Mouse (Mus musculus): ENCODE results near the gene Zfp398. TPM values are rescaled to one million over a fixed set of nuclear protein-coding genes. Genes with fewer than 3 reads are reported as not detected.
A peak's percentile ranks its signal among the peaks of the same experiment; 100 is the strongest.

The Zfp398 gene
- polyA plus RNA-seq, 1 experiment: 1.7 TPM

- TF ChIP-seq MYOD1 (IDR thresholded peaks at IDR 0.05; ENCODE audit: control insufficient read depth, insufficient read length, low read depth) (no peak), MAX (IDR thresholded peaks at IDR 0.05) (no peak), FOSL1 (IDR thresholded peaks at IDR 0.05; ENCODE audit: insufficient read depth, low read length, poor library complexity, severe bottlenecking) (no peak), CTCF (IDR thresholded peaks at IDR 0.05; ENCODE audit: control insufficient read depth, insufficient read depth, insufficient read length) (no peak), CEBPB (IDR thresholded peaks at IDR 0.05; ENCODE audit: low read depth) (no peak), MYOG (IDR thresholded peaks at IDR 0.05; ENCODE audit: control insufficient read depth, extremely low read depth, insufficient read length) (no peak), USF1 (IDR thresholded peaks at IDR 0.05; ENCODE audit: low read depth) (no peak)
- H3K4me3 ChIP-seq (ENCODE audit: insufficient read depth, poor library complexity, severe bottlenecking): no peak overlapping the region
- H3K79me2 ChIP-seq (ENCODE audit: control insufficient read depth, insufficient read depth): no peaks in the 10 kb centered on the region
- H3K36me3 ChIP-seq (ENCODE audit: control insufficient read depth, insufficient read depth): no peaks in the 10 kb centered on the region
- H3K79me3 ChIP-seq (ENCODE audit: low read depth): no peaks in the 10 kb centered on the region
- no peaks in the 10 kb centered on the region for H3K27me3 ChIP-seq (ENCODE audit: control insufficient read depth, insufficient read depth, insufficient read length)
- H3ac ChIP-seq (ENCODE audit: control insufficient read depth, insufficient read length, low read depth): no peak overlapping the region
These were observed 13.7 kb upstream of the Zfp398 start for GRCm38 (mm10) chr6:47821776-47822175.

GRCm38 (mm10) chr6:47824241-47824640 lies 11.2 kb upstream of the Zfp398 start:
- no peaks in the 10 kb centered on the region for H3K36me3 ChIP-seq (ENCODE audit: control insufficient read depth, insufficient read depth)
- no peaks in the 10 kb centered on the region for H3K79me3 ChIP-seq (ENCODE audit: low read depth)
- TF ChIP-seq MYOD1 (IDR thresholded peaks at IDR 0.05; ENCODE audit: control insufficient read depth, insufficient read length, low read depth) (no peak), MAX (IDR thresholded peaks at IDR 0.05) (no peak), CTCF (IDR thresholded peaks at IDR 0.05; ENCODE audit: control insufficient read depth, insufficient read depth, insufficient read length) (no peak), FOSL1 (IDR thresholded peaks at IDR 0.05; ENCODE audit: insufficient read depth, low read length, poor library complexity, severe bottlenecking) (no peak), MYOG (IDR thresholded peaks at IDR 0.05; ENCODE audit: control insufficient read depth, extremely low read depth, insufficient read length) (no peak), USF1 (IDR thresholded peaks at IDR 0.05; ENCODE audit: low read depth) (no peak), CEBPB (IDR thresholded peaks at IDR 0.05; ENCODE audit: low read depth) (no peak)
- H3K4me3 ChIP-seq (ENCODE audit: insufficient read depth, poor library complexity, severe bottlenecking): no peak overlapping the region
- no peaks in the 10 kb centered on the region for H3K79me2 ChIP-seq (ENCODE audit: control insufficient read depth, insufficient read depth)
- H3ac ChIP-seq (ENCODE audit: control insufficient read depth, insufficient read length, low read depth): no peak overlapping the region
- no peaks in the 10 kb centered on the region for H3K27me3 ChIP-seq (ENCODE audit: control insufficient read depth, insufficient read depth, insufficient read length)

- H3K79me2 ChIP-seq (ENCODE audit: control insufficient read depth, insufficient read depth): no peaks in the 10 kb centered on the region
- H3K27me3 ChIP-seq (ENCODE audit: control insufficient read depth, insufficient read depth, insufficient read length): no peaks in the 10 kb centered on the region
- no peak overlapping the region for H3K4me3 ChIP-seq (ENCODE audit: insufficient read depth, poor library complexity, severe bottlenecking)
- no peaks in the 10 kb centered on the region for H3K36me3 ChIP-seq (ENCODE audit: control insufficient read depth, insufficient read depth)
- H3ac ChIP-seq (ENCODE audit: control insufficient read depth, insufficient read length, low read depth): no peak overlapping the region
- no peaks in the 10 kb centered on the region for H3K79me3 ChIP-seq (ENCODE audit: low read depth)
- no peak for TF ChIP-seq USF1 (IDR thresholded peaks at IDR 0.05; ENCODE audit: low read depth)
- no peak for TF ChIP-seq MYOG (IDR thresholded peaks at IDR 0.05; ENCODE audit: control insufficient read depth, extremely low read depth, insufficient read length)
- no peak for TF ChIP-seq MYOD1 (IDR thresholded peaks at IDR 0.05; ENCODE audit: control insufficient read depth, insufficient read length, low read depth)
- no peak for TF ChIP-seq MAX (IDR thresholded peaks at IDR 0.05)
These were observed 8.0 kb upstream of the Zfp398 start for GRCm38 (mm10) chr6:47827462-47827861.

GRCm38 (mm10) chr6:47828950-47829349 lies 6.5 kb upstream of the Zfp398 start:
- TF ChIP-seq MYOD1 (IDR thresholded peaks at IDR 0.05; ENCODE audit: control insufficient read depth, insufficient read length, low read depth) (no peak), MAX (IDR thresholded peaks at IDR 0.05) (no peak), CTCF (IDR thresholded peaks at IDR 0.05; ENCODE audit: control insufficient read depth, insufficient read depth, insufficient read length) (no peak), CEBPB (IDR thresholded peaks at IDR 0.05; ENCODE audit: low read depth) (no peak), FOSL1 (IDR thresholded peaks at IDR 0.05; ENCODE audit: insufficient read depth, low read length, poor library complexity, severe bottlenecking) (no peak), USF1 (IDR thresholded peaks at IDR 0.05; ENCODE audit: low read depth) (no peak), MYOG (IDR thresholded peaks at IDR 0.05; ENCODE audit: control insufficient read depth, extremely low read depth, insufficient read length) (no peak)
- H3ac ChIP-seq (ENCODE audit: control insufficient read depth, insufficient read length, low read depth): no peak overlapping the region
- H3K4me3 ChIP-seq (ENCODE audit: insufficient read depth, poor library complexity, severe bottlenecking): no peak overlapping the region
- no peaks in the 10 kb centered on the region for H3K27me3 ChIP-seq (ENCODE audit: control insufficient read depth, insufficient read depth, insufficient read length)
- no peaks in the 10 kb centered on the region for H3K79me3 ChIP-seq (ENCODE audit: low read depth)
- H3K36me3 ChIP-seq (ENCODE audit: control insufficient read depth, insufficient read depth): no peaks in the 10 kb centered on the region
- no peaks in the 10 kb centered on the region for H3K79me2 ChIP-seq (ENCODE audit: control insufficient read depth, insufficient read depth)

GRCm38 (mm10) chr6:47830104-47831078 lies 5.1 kb upstream of the Zfp398 start, which contains the start of gene Zfp786:
Gene Zfp786 (minus strand): TSS chr6:47830867.
- no peaks in the 10 kb centered on the region for H3K79me2 ChIP-seq (ENCODE audit: control insufficient read depth, insufficient read depth)
- peak within 1 kb of the TSS; percentile 48 for H3K4me3 ChIP-seq (ENCODE audit: insufficient read depth, poor library complexity, severe bottlenecking)
- H3K27me3 ChIP-seq (ENCODE audit: control insufficient read depth, insufficient read depth, insufficient read length): no peaks in the 10 kb centered on the region
- H3ac ChIP-seq (ENCODE audit: control insufficient read depth, insufficient read length, low read depth): peak within 1 kb of the TSS; percentile 93
- TF ChIP-seq MAX (IDR thresholded peaks at IDR 0.05): no peak
- peak; percentile 97 for TF ChIP-seq CTCF (IDR thresholded peaks at IDR 0.05; ENCODE audit: control insufficient read depth, insufficient read depth, insufficient read length)
- TF ChIP-seq FOSL1 (IDR thresholded peaks at IDR 0.05; ENCODE audit: insufficient read depth, low read length, poor library complexity, severe bottlenecking): no peak
- no peak for TF ChIP-seq MYOG (IDR thresholded peaks at IDR 0.05; ENCODE audit: control insufficient read depth, extremely low read depth, insufficient read length)
- no peak for TF ChIP-seq USF1 (IDR thresholded peaks at IDR 0.05; ENCODE audit: low read depth)
- no peak for TF ChIP-seq CEBPB (IDR thresholded peaks at IDR 0.05; ENCODE audit: low read depth)
- H3K79me3 ChIP-seq (ENCODE audit: low read depth): no peaks in the 10 kb centered on the region
- H3K36me3 ChIP-seq (ENCODE audit: control insufficient read depth, insufficient read depth): no peaks in the 10 kb centered on the region
